Mouse (Mus musculus): ENCODE results near the gene Nxph4.

Gene Nxph4

DNA sequence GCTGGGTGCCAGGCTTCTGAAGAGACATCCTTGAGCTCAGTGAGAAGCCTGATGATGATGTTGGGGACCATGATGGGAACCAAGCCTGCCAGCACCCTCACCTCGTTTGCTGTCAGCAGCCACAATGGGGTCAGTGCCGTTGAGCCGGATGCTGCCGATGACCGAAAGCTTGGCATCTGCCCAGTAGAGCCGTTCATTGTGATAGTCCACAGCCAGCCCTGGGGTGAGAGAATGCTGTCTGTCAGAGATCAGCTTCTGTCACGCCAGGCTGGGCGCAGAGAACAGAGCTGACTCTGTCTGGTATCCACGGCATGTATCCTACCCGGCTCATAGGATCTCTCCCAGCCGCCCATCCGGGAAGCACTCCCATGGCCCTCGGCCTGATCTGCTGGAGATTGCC, 7.7 kb upstream of the Nxph4 start:
- DNase-seq, result peak; percentile 65 to 77

DNA sequence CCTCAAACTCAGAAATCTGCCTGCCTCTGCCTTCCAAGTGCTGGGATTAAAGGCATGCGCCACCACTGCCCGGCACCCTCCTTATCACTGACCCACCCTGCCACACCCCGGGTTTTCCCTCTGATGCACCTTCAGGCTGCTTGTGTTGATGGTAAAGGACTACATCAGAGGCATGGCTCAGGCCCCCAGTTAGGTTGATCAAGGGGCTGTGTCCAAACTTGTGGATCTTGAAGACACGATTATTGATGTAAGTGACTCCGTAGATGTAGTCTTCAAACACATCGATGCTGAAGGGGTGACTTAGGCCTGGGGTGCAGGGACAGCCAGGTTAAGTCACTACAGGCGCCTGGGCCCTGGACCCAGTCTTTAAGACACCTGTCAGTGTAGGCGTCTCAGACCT, 7.2 kb upstream of the Nxph4 start:
- DNase-seq, result no peak

DNA sequence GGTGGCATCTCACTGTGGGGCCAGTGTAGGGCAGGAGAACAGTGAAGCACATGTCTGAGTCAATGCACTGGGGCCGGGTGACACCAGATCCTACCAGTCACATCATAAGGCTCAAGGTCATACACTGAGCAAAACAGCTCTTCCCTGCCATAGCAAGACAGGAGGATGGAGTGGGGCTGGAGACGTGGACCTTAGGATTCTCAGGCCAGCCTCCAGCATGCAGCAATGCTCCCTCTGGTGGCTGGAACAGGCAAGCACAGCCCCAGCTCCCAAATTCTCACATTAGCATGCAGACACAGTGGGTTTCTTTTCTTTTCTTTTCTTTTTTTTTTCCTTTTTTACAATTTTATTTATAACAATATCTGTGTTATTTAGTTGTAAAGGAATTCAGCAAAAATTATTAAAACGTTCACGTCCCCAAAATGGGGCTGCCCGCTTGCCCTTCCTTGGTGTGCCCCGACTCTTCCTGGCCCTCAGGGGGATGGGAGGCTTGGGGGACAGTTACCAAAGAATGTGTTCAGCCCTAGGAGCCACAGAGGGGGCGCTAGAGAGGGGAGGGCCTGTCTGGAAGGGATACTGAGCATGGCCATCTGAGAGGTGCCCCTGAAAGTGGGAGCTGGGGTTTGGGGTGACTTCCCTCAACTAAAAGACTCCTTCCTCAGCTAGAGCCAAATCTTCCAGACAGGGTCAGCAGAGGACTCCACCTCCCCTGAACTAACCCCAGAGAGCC, 3.7 kb upstream of the Nxph4 start:
- peak; percentile 88 to 92 for DNase-seq

DNA sequence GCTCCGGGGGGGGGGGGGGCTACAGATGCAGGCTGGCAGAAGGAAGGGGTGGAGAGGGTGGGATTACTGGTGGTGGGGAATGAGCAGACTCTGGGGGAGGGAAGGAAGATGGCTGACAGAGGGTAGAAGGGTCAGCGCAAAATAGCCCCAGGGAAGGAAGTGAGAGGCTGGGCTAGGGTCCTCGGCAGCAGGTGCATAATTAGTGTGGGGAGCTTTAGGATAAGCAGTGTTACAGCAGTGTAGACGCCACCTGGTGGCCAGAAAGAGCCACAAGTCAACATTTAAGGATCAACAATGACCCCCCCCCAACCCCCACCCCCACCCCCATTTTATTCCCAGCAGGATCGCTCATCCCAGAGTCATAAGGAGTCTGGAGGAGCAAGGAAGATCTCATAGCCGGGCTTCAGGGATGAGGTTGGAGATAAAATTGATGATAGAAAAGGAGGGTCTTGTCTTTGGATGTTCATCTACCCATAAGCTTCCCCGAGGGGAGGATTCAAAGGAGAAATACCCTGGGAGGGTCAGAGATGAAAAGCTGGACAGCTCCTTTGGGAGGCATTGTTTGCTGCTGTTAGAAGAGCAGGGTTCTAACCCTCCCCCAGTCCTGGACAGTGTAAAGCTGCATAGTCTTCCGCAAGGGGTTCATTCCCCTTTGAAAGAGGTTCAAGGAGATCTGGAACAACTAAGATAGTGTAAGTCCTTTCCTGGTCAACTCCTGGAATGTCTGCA, 2.4 kb upstream of the Nxph4 start:
- DNase-seq, result peak; percentile 61 to 78

DNA sequence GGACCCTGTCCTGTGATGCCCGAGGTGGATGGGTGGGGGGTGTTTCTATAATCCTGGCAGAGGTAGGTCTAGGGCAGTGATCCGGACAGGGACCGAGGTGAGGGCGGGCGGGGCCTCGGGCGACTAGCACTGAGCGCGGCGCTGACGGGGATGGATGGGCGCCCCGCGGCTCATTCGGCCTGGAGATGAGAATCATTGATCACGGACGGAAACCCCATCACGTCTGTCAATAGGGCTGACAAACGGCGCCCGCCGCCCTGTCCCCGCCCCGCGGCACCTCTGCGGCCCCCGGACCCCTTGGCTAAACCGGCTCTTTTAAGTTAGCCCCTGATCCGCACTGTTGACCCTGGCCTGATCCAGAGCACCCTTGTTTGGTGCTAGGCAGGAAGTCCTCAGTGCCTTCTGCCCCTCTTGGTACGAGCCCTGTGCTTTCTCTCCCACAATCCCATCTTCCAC, 598 bp upstream of the Nxph4 start:
- DNase-seq, result peak in 1 of 2 experiments; percentile 52

DNA sequence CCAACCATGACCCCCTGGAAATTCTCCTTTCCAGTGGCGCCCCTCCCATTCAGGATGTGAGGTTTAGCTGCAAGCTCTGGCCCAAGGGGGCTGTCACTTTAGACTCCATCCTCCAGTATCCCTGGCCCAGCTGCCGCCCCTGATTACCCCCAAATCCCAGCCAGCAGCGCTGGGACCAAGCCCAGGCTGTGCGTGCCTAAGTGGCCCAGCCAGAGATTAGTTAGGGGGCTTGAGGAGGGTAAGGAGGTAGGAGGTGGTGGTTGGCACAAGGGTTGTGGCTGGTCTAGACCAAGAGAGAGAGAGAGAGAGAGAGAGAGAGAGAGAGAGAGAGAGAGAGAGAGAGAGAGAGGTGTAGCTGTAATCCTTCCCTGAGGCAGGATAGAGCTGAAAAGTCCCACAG, 2.8 kb downstream of the Nxph4 start:
- DNase-seq, result no peak

DNA sequence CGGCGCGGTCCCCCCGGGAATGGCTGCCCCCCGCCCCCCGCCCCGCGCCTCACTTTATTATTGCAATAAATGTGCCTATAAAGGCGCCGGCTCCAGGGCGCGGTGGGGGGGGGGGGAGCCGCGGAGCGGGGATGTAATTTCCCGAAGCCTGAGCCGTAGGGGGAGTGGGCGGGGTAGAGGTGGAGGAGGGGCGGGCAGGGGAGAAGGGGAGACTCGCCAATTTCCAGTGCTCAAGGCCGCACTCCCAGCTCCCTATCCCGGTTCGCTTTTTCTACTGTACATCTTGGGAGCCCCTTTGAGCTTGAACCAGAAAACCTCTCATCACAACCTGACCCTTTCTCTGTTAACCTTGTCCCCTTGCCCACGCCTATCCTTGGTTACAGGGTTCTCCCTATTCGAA, 3.4 kb downstream of the Nxph4 start:
- no peak for DNase-seq

DNA sequence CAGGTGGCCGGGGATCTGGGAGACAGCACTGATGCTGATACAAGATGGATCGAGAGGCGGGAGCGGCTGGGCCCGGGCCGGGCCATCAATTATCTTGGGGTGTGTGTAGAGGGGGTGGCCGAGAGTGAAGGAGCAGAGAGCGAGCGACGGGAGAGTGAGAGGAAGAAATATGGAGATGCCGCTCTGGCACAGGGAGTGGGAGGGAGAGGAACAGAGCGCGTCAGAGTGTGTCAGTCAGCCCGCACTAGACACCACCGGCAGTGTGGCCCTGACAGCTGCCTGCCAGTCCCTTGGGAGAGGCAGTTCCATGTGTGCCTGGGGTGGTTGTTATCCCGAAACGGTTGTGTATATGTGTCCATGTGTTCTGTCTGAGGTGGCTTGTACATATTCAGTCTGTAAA, 6.9 kb downstream of the Nxph4 start:
- DNase-seq, result no peak

DNA sequence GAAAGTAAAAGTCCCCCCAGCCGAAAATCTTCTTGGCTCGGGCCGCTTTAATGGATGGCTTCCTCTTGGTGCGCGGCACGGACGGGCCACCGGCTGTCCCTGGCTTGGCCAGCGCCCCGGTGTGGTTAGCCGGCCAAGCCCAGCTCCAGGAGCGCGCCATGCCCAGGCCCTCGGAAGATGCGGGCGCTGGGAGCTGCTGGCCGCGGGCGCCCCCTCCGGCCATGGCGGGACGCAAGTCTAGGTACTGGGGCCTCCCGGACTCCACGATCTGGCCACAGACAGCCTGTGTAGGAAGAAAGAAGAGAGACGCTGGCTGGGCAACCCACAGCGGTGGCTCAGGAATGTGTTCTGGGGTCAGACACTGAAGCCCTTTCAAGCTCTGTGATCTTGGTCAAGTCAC, 7.7 kb downstream of the Nxph4 start:
- DNase-seq, result peak; percentile 77 to 87

DNA sequence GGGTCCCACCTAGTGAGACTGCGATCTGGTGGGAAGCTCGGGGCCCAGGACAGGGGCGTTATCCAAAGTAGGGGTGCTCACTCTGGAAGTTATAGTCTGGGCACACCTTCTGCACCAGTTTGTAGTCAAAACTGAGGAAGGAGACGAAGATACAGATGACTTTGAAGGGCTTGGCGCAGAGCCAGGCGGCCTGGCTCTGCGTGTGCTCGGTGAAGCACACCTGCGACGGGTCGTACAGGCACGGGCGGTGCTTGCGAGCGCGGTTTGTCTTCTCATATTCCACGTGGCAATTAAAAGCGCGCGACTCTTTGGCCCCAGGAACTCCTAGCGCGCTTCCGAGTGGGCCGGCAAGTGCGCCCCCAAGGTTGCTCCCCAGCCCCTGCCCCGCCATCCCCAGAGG, 8.3 kb downstream of the Nxph4 start:
- peak in 1 of 2 experiments; percentile 50 for DNase-seq

DNA sequence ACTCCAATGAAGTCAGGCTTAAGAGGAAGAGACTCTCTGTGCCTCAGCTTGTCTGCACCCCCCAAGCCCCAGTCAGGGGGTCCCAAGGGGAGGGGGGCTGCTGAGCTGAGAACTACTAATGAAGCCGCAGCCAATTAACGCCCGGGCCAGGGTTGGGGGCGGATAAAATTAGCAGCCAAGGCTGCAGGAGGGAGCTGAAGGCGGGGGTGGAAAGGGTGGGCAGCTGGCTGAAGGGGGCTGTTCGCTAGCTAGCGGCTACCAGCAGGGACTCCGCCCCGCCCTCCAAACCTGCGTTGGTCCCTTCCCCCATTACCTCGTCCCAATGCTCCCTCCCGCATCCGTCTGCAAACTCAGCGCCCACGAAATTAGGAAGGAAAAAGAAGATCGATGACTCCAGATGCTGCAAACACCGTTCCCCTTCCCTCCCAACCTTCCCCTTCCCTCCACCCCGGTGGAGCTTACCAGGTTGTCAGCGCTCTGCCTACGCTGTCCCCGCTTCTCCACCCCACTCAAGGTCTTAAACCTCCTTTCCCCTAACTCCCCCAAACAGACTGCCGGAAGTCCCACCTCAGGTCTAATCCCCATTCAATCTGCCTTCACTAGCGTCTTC, 9.6 kb downstream of the Nxph4 start:
- no peak for DNase-seq

DNA sequence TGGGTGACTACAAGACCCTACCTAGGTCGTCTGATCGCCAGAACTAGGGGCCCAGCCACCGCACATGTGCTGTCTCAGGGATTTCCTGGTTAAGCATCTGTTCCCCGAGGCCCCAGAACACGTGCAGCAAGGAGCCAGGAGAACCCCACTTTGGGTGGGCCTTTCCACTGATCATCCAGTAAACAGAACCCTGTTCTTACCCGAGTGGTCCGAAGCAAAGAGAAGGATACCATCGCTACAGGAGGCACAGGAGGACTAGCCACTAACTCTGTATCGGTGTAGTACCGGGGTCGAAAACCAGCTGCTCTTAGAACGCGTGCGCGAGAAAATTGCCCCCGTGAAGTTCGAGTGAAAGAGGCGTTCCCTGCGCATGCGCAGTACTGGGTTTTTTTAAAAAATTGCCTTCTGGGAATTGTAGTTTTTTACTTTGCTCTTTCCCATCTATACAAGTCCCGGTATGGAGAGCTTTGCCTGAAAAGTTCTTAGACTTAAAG, 12.2 kb downstream of the Nxph4 start, which contains the start of gene Shmt2:
Shmt2 (minus strand) TSS at position 357 of the 494 bp plus-strand sequence.
- peak; percentile 86 to 90 for DNase-seq

DNA sequence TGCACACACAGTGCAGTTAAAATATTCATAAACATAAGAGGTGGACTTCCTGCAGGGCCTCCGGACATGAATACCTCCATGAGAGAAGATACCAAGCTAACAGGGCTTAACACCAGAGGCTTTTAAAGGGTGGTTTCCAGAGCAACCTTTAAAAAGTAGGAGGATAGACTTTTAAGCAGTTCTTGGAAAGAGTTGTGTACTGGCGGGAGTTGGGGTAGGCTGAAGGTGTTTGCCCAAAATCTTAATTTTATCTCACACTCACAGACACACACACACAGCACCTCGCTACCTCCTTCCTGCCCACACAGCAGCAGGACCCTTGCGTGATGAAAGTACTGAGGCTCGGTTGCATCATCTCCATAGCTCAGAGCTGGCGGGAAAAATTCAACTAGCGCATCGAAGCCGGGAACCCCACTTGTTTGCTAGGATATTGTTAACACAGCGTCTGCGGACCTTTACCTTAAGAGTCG, 12.7 kb downstream of the Nxph4 start:
- no peak for DNase-seq

DNA sequence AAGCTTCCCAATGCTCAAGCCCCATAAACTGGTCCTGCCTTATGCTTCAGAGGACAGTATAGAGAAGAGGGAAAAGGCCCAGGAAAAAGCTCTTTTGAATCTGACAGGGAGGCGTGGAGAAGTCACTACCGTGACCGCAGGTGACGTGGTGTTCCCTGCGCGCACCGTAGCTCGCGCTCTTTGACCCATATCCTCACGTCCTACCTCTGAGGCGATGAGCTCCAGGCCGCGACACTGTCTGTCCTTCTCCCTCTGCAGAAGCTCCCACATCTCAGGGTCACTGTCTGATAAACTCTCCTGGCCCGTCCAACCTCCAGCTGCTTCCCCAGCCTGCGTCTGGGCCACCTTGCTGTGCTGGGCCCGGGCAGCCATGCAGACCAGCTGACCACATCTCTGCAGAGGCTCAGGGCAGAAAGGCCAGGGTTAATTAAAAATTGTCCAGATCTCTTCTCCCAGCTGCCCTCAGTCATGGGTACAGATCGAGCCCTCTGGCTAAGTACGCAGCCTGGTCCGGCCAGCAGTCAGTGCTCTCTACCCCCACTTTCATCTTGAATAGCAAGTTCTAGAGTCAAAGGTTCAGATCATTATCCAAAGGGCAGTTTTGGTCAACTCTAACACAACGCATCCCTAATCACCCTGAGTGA, 13.5 kb downstream of the Nxph4 start:
- DNase-seq, result no peak

DNA sequence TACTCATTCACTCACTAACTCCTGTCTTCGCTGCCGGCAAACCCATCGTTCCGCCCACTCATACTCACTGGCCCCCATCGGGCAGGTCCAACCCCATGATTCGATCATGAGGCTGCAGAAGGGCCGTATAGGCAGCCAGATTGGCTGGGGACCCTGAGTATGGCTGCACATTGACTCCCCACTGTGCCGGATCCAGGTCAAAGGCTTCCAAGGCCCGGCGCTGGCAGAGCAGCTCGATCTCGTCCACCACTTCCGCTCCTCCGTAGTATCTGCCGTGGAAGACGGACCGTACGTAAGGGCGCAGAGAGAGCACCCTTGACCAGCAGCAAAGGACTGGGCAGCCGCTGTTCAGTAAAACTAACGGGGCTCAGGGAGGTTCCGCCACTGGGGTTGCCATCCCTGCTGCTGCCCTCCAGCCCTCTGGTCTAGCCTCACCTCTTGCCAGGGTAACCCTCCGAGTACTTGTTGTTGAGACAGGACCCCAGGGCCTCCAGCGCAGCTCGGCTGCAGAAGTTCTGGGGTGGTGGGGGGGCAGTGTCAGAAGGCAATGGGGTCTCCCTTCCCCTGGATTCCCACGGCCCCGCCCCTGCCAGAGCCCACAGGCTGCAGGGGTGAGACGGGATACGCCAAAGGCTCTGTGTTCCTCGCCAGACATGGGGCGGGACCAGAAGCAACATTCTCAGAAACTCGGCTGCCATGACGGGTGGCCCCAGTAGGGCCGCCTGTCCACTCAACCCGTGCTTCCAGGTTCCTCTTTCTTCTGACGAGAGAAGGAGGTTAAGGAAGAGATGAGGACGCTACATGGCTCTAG, 14.3 kb downstream of the Nxph4 start:
- no peak for DNase-seq

DNA sequence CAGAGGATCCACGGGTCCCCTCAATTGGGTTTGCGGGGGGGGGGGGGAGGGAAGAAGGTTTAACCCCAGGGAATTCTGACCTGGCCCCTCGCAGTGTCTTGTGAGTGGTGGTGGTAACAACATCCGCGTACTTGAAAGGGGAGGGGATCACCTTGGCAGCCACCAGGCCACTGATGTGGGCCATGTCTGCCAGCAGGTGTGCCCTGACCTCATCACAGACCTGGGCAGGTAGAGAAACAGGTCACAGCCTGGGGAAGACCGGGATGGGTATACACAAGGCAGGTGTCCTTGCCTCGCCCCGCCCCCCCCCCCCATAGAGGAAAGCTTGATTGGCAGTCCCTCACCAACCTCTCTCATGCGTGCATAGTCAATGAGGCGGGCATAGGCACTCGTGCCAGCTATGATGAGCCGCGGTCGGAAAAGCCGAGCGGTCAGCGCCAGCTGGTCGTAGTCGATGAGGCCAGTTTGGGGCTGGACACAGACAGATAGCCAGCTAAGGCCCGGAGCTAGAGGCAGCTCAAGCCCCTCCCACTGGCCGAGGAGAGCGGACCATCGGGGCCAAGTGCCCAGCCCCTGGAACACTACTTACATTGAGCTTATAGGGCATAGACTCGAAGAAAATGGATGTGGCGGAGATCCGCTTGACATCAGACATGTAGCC, 15.2 kb downstream of the Nxph4 start:
- DNase-seq, result peak in 1 of 2 experiments; percentile 50

DNA sequence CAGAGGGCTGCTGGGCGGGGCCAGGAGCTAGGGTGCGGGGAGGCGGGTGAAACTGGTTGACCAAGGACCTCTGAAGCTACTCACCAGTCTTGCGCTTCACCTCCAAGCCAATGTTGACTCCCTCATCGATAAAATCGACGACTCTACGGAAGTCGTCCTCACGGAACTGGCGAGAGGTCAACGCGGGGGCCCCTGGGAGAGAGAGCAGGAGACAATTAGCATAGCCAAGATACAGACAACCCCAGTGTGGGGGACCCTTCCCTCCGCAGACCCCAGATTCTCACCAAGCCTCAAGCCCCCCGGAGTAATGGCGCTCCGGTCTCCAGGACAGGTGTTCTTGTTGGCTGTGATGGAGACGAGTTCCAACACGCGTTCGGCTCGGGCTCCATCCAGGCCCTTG, 16.4 kb downstream of the Nxph4 start:
- DNase-seq, result no peak

DNA sequence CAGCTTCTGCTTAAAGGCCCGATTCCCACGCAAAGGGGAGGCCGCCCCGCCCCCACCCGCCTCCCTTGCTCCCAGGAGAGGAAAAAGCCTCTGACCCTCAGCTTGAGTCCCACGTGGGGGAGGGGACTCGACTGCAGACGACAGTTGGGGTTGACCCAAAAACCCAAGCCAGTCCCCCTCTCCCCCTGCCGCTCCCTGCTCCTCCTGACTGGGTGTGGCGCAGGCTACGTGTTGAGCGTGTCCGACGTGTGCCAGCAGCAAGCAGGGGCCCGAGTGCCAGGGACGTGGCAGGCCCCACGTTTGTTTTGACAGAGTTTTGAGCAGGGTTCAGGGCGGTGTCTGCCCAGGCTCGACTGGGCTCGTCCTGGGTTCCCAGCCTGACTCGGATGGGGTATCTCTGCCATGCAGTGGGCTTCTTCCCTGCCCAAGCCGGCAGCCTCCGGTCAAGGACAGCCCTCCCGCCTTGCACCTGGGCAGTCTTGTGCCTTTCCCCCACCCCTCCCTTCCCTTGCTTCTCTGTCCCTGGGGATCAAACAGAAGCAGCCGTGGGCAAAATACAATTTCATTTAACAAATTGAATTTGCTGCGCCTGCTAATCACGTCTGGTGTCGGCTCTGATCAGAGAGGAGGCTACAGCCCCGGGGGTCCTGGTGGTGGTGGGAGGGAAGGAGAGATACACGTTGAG, 17.6 kb downstream of the Nxph4 start:
- no peak for DNase-seq

DNA sequence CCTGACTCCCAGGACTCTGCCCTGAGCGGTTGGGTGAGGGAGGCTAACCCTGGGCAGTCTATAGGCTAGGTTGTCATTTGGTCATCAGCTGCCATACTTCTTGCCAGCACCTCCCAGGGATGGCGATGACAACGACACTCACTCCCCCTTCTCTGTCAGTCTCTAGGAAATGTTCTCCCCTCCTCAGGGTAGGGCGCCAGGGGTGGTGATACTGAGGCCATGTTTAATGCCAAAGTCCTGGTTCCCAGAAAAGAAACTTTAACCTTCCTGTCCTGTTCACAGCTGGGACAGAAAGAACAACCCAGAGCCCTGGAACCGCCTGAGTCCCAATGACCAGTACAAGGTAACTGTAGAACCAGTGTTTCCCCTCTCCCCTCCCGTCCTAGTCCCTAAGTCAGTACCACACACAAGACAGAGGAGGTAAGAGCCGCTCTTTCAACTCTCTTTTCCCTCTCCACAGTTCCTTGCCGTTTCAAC, 18.3 kb downstream of the Nxph4 start:
- no peak for DNase-seq

DNA sequence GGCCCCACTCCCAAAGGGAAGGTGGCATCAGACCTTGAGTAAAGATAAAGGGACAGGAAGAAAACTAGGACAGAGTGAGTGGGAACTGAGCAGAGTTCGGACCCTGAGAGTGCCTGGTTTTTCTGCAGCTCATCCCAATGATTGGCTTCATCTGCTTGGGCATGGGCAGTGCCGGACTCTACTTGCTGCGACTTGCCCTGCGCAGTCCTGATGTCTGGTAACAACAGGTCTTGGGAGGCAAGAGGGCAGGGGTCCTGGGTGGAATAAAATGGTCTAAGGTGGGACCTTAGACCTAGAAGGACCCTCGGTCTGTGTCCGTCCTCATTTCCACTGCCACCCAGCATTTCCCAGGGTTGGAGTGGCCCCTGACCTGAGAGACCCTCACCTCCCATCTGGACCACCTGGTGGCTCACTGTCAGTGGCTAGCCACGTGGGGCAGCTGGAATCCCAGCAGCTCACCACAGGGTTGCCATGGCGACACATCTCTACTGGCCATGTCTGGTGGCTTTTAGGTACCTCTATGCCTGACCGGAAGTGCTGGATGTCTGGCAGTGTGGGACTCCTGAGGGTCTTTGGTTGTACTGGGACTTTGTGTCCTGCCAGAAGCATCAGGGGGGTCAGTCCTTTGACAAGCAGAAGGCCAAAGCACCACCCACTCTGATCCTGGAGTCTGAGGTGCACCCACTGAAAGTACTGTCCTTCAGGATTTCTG, 18.9 kb downstream of the Nxph4 start:
- no peak for DNase-seq

Data from cerebellum, postnatal 25 days (tissue).